Mouse (Mus musculus) v-Abl transformed pro-B cells (cell line): Measurements from ENCODE around the gene Inpp5e.

Experiments used
- in situ Hi-C, 2 experiments: fragments of 400-800 bp; cut with MboI; formaldehyde crosslinking; loops; one replicate each; pipeline ENCODE4 v1.15.1; 2025; ENCODE audit not compliant: unreplicated experiment in 2 of 2

Inpp5e gene

DNA sequence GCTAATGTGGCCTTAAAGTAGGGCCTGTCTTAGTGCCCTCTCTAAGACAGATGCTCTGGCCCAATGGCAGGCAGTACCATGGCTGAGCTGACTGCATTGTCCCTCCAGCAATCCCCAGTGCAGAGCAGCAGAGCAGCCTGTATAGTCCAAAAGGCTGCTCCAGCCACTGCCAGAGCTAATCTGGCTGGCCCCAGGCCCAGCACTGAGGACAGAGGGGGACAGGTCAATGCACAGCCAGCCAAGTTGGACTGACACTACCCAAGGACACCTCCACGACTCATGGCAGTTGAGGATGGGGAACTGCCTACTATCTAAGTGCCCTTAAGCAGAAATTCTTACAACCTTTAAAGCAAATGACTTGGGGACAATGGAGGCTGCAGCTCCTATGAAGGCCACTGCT, 40.4 kb downstream of the Inpp5e start:
- in situ Hi-C loops: no loop called here

- in situ Hi-C loops: no loop called here
Measured at GRCm38 (mm10) chr2:26367911-26368310, 41.1 kb downstream of the Inpp5e start.

DNA sequence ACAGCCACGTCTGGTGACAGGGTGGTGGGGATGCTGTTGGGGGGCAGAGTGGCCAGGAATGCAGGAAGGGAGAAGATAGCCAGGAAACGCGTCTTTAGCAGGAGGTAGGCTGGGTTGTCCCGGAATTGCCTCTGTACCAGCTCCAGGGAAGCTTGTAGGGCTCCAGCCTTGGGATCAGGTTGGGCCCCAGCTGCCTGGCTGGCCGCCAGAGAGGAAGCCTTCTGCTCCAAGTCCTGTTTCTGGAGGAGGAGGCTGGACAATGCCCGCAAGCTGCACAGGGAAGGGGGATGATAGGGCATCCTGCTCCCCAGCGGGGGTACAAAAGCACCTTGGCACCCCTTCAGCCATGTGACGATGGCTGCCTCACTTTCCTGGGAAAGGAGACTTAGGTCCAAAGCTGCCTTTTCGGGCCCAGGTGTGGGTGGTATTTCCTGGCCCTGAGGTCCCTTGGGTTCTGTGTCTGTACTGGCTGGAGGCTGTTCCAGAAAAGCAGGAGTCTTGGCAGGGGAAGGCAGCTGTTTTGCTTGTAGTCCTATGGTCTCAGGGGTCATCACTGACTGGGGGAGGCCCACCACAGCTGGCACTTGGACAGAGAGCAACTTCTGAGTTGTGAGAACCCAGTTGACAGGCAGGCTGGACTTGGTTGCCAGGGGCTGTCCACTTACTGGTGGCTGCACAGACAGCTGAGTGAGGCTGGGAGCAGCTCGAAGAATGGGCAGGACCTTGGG, 44.1 kb downstream of the Inpp5e start:
- in situ Hi-C loops: no loop called here

DNA sequence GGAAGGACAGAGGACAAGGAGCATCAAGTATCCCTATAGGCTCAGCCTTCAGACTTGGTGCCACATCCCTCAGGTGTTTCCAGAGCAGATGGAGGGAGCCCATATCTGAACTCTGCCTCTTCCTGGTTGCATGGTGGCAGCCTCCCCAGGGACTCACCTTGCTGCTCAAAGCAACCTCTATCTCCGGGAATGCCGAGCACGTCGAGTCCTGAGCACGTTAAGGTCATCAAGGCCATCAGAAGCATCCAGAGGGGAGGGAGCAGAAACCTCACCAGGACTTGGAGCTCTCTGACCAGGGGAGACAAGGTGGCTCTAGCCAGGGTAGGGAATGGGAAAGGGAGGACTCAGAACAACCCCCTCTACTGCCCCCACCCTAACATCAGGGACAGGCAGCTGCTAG, 45.5 kb downstream of the Inpp5e start:
- in situ Hi-C loops: no loop called here

DNA sequence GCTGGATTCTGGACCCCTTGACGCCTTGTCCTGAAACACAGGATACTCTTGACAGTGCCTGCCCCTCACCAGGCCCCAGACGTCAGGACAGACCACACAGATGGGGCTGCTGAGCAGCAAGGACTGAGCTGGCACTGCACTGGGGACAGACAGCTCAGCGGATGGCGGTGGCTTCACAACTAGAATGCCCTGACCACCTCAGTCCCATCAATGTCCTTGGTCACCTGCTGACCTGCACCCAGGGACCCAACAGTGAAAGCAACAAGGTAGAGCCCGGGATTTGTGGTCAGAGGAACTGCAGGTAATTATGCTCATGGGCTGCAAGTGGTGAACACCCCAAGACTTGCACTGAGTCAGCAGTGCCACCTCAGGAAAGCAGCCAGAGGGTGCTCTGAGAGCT, 46.0 kb downstream of the Inpp5e start:
- in situ Hi-C loops: no loop called here

GRCm38 (mm10) chr2:26360772-26361171, 48.2 kb downstream of the Inpp5e start, which contains the start of gene Card9:
TSS of gene Card9 (minus strand) at chr2:26360918.
- in situ Hi-C loops: no loop called here

- in situ Hi-C loops: no loop called here
Measured at GRCm38 (mm10) chr2:26359983-26360382, 49.0 kb downstream of the Inpp5e start.

- in situ Hi-C loops: no loop called here
Measured at GRCm38 (mm10) chr2:26358667-26359320, 50.2 kb downstream of the Inpp5e start.

DNA sequence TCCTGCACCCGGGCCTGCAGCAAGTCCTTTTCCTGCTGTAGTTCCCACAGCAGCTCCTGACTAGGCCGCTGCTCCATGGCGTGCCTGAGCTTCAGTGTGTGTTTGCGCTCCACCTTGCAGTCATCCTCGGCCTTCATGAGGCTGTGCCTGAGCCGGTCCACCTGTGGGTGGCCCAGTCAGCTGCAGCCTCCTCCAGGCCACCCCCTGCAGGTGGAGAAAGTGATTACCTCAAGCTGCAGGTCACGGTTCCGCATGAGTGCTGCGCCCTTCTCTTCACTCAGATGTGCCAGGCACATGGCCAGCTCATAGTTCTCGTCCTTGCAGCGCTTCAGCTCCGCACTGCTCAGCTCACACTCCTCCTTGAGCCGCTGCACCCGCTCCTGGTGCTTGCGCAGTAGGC, 51.5 kb downstream of the Inpp5e start:
- in situ Hi-C loops: no loop called here

- in situ Hi-C loops: no loop called here
Measured at GRCm38 (mm10) chr2:26356678-26357077, 52.3 kb downstream of the Inpp5e start.

- in situ Hi-C loops: no loop called here
Measured at GRCm38 (mm10) chr2:26356231-26356630, 52.8 kb downstream of the Inpp5e start.

DNA sequence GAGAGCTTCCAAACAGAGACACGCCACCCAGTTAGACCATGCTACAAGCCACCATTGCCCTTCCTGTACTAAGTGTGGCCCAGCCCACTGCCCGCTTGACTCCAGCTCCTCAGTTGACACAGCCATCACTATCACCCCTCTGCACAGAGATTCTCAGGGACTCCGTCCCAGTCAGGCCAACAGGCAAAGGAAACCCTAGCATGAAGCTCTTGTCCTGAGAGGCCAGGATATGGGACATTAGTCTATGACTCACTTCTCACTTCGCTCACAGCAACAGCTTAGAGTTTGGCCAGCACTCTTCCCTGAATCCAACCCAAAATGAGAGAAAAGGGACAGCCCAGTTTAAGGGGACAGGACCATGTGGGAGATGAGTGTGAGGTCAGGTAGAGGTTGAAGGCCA, 54.6 kb downstream of the Inpp5e start:
- in situ Hi-C loops: loop anchor here in 1 of 2 experiments (5.0 kb wide), 1 partner anchor 52 kb away; no protein-coding TSS in a partner anchor

DNA sequence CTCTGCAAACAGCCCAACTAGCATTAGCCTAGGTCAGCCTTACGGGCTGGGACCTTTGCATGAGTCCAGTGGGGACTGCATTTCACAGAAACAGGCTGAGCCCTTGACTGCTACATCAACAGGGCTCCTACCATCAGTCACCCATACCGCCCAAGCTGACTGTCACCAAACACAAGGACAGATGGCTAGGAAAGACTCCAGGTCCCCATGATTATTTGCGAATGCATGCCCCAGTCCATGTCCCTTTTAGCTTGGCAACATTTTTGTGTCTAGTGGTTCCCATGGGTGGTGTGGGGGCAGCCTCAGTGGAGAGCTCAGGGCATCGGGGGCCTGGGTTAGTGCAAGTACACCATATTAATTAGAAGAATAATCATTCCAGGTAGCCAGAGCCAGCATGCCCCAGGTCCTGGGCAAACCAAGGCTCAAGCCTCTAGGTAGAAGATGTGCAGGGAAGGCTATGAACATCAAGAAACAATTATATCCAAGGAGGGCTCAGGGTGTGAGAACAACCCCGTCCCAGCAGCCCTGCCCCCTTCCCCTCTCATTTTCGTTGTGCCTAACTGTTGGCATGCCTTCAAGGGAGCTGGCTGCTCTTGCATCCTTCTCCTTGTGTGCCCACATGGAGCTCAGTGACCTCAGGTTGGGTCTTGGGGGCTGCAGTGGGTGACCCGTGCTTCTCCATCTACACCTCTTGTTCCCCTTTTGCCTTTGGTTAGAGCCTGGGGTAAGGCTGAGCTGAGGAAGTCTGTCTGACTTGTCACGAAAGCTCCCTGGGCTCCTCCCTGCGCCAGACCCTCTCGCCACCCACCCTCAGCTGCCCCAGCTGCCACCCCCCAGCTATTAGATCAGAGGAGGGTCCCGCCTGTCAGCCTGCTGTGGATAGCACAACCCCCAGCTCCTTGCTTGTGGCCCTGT, 55.7 kb downstream of the Inpp5e start:
- in situ Hi-C loops: loop anchor here in 1 of 2 experiments (5.0 kb wide), 1 partner anchor 51 kb away; no protein-coding TSS in a partner anchor

DNA sequence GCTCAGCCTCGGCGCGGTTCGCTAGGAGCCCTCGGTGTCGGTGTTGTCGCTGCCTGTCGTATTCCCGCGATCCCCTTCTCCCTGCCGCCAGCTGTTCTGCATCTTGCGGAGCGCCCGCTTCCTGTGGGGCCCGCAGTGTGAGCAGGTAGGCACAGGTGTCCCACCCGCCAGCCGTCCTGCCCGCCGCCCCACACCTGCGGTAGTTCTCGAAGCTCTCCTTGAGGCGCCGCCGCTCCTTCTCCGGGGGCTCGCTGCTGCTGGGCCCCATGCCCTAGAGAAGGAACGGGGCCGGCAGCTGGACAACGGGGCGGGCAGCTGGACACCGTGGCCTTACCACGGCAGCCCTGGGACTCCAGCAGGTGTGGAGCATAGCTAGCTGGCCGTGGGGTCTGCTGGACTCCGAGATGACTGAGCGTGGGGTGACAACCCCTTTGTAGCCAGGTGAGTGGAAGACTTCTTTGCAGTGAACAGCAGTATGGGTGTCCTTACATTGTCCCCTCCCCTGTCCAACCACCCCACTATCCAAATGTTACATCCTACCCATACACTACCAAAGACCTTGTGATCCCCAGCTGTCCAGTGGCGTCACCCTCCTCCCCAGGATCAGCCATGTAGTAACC, 56.6 kb downstream of the Inpp5e start:
- in situ Hi-C loops: loop anchor here in 1 of 2 experiments (5.0 kb wide), 1 partner anchor 50 kb away; no protein-coding TSS in a partner anchor

GRCm38 (mm10) chr2:26351358-26352290, 57.4 kb downstream of the Inpp5e start, which contains the start of gene Dnlz:
TSS of gene Dnlz (minus strand) at chr2:26352110.
- in situ Hi-C loops: loop anchor here in 1 of 2 experiments (5.0 kb wide), 1 partner anchor 49 kb away; no protein-coding TSS in a partner anchor

- in situ Hi-C loops: no loop called here
Measured at GRCm38 (mm10) chr2:26348241-26348640, 60.8 kb downstream of the Inpp5e start.
